Mouse (Mus musculus): ENCODE data around the gene Rhoj.

GRCm38 (mm10) chr12:75424817-75425216 lies 116.7 kb downstream of the Rhoj start:
- no peak for TF ChIP-seq POLR2A (IDR thresholded peaks at IDR 0.05; ENCODE audit: low read depth, low read length)
- no peak for TF ChIP-seq TBP (conservative IDR thresholded peaks at IDR 0.05; ENCODE audit: low read depth, low read length)
- no peak for TF ChIP-seq SMC3 (IDR thresholded peaks at IDR 0.05; ENCODE audit: low read depth, low read length)
- TF ChIP-seq ZNF384 (IDR thresholded peaks at IDR 0.05; ENCODE audit: low read depth, low read length): no peak
- no peak for TF ChIP-seq EP300 (IDR thresholded peaks at IDR 0.05; ENCODE audit: low read length)
- no peak for TF ChIP-seq NELFE (IDR thresholded peaks at IDR 0.05; ENCODE audit: low read depth, low read length)
- no peak for TF ChIP-seq ZC3H11A (IDR thresholded peaks at IDR 0.05; ENCODE audit: low read depth, low read length)
- TF ChIP-seq CTCF (conservative IDR thresholded peaks at IDR 0.05 in 1 of 2, IDR thresholded peaks at IDR 0.05 in 1 of 2; ENCODE audit: low read depth in 2 of 2, low read length in 2 of 2): no peak
- TF ChIP-seq NRF1 (IDR thresholded peaks at IDR 0.05; ENCODE audit: low read depth, low read length): no peak
- TF ChIP-seq MEF2A (IDR thresholded peaks at IDR 0.05; ENCODE audit: borderline replicate concordance, low read depth, low read length): no peak
- no peak for TF ChIP-seq JUND (conservative IDR thresholded peaks at IDR 0.05; ENCODE audit: low read depth, low read length)
- TF ChIP-seq POLR2AphosphoS2 (IDR thresholded peaks at IDR 0.05; ENCODE audit: low read depth, low read length): no peak
